Mouse (Mus musculus) neural tube, embryonic 11.5 days (tissue): ENCODE measurements around the gene Tmem184c. TPM values are rescaled to one million over a fixed set of nuclear protein-coding genes. Genes with fewer than 3 reads are reported as not detected.

ENCODE experiments used
- ATAC-seq: fragments of 200-750 bp; cut with Nextera tagmentation; 2 replicates; pipeline ENCODE4 v1.8.0; 2017; ENCODE audit warnings: moderate number of reproducible peaks, mild to moderate bottlenecking, moderate TSS enrichment, moderate library complexity; ENCODE audit not compliant: insufficient read depth, low FRiP score, low TSS enrichment
- DNase-seq: peaks from one replicate; pipeline ENCODE4 v3.0.0-alpha.2; 2015; ENCODE audit warnings: low spot score
- H3K27ac ChIP-seq: fragments of 300-500 bp; sonication (generic); 2 replicates; pipeline ENCODE4 v1.5.1; 2014; ENCODE audit warnings: low read depth, mild to moderate bottlenecking, low read length
- H3K27me3 ChIP-seq: fragments of 300-500 bp; sonication (generic); 2 replicates; pipeline ENCODE4 v1.6.1; 2014; ENCODE audit warnings: mild to moderate bottlenecking, low read length, mixed read lengths; ENCODE audit not compliant: control insufficient read depth, insufficient read depth
- H3K36me3 ChIP-seq: fragments of 300-500 bp; sonication (generic); 2 replicates; pipeline ENCODE4 v1.6.1; 2014; ENCODE audit warnings: mild to moderate bottlenecking, low read length, moderate library complexity, mixed read lengths; ENCODE audit not compliant: control insufficient read depth, insufficient read depth
- H3K4me1 ChIP-seq: fragments of 300-500 bp; sonication (generic); 2 replicates; pipeline ENCODE4 v1.6.1; 2014; ENCODE audit warnings: low read length, mixed read lengths; ENCODE audit not compliant: control insufficient read depth, insufficient read depth
- H3K4me2 ChIP-seq: fragments of 300-500 bp; sonication (generic); 2 replicates; pipeline ENCODE4 v1.6.1; 2014; ENCODE audit warnings: low read depth, mild to moderate bottlenecking, moderate library complexity
- H3K4me3 ChIP-seq: fragments of 300-500 bp; sonication (generic); 2 replicates; pipeline ENCODE4 v1.5.1; 2014; ENCODE audit warnings: low read depth, low read length
- H3K9ac ChIP-seq: fragments of 300-500 bp; sonication (generic); 2 replicates; pipeline ENCODE4 v1.6.1; 2014; ENCODE audit warnings: mild to moderate bottlenecking, low read length
- H3K9me3 ChIP-seq: fragments of 300-500 bp; sonication (generic); 2 replicates; pipeline ENCODE4 v1.6.1; 2016; ENCODE audit warnings: low read length; ENCODE audit not compliant: control insufficient read depth
- WGBS: fragments of 180-500 bp; shearing (Covaris S2); extraction: QIAGEN DNeasy Blood & Tissue Kit; methylation state at CpG from one replicate; pipeline ENCODE4 v1.1.7; 2014; 5-methylcytosine and 5-hydroxymethylcytosine counted together
- polyA plus RNA-seq: library from polyadenylated mRNA; unstranded; fragments of >200 nt; fragmentation: Nextera tagmentation; extraction: Ambion mirVana; gene quantifications from 2 replicates; pipeline ENCODE4 v1.2.1, GENCODE M21; 2014

The Tmem184c gene
- 66.4 and 67.4 TPM in 2 replicates for polyA plus RNA-seq

GRCm38 (mm10) chr8:77610374-77610969, at the start of gene Tmem184c:
Gene Tmem184c (minus strand): TSS chr8:77610698.
- no peaks in the 10 kb centered on the region for H3K9me3 ChIP-seq
- H3K27ac ChIP-seq, result peak within 1 kb of the TSS; percentile 49
- peaks cover 4% of the 10 kb centered on the region; the same call in 1 of the 2 replicates for H3K4me1 ChIP-seq
- H3K36me3 ChIP-seq, result no peaks in the 10 kb centered on the region
- DNase-seq (peak; percentile 97), ATAC-seq (peak; percentile 97)
- H3K4me2 ChIP-seq, result peak within 1 kb of the TSS; percentile 47
- WGBS, result under 1% methylated on average over 36 of the region's 36 CpGs
- H3K9ac ChIP-seq, result peak within 1 kb of the TSS; percentile 68
- peak within 1 kb of the TSS; percentile 61 for H3K4me3 ChIP-seq
- H3K27me3 ChIP-seq, result no peaks in the 10 kb centered on the region

- WGBS, result 85% methylated on average over 4 of the region's 4 CpGs
- no peak for DNase-seq
Observed at GRCm38 (mm10) chr8:77659534-77660080, 49.1 kb upstream of the Tmem184c start.

GRCm38 (mm10) chr8:77658356-77658755, 47.9 kb upstream of the Tmem184c start:
- Histone ChIP-seq H3K9ac (no peak overlapping the region), H3K27me3 (no peaks in the 10 kb centered on the region), H3K36me3 (no peaks in the 10 kb centered on the region), H3K9me3 (no peaks in the 10 kb centered on the region), H3K4me1 (no peaks in the 10 kb centered on the region), H3K4me2 (no peak overlapping the region), H3K4me3 (no peak overlapping the region), H3K27ac (no peak overlapping the region)
- DNase-seq (no peak), ATAC-seq (no peak)
- WGBS, result 64% methylated on average over 3 of the region's 3 CpGs

More at GRCm38 (mm10) chr8:77659534-77660080, 49.1 kb upstream of the Tmem184c start:
- no peaks in the 10 kb centered on the region for H3K36me3 ChIP-seq
- no peak overlapping the region for H3K9ac ChIP-seq
- H3K4me2 ChIP-seq, result no peak overlapping the region
- H3K27me3 ChIP-seq, result no peaks in the 10 kb centered on the region
- H3K9me3 ChIP-seq, result no peaks in the 10 kb centered on the region
- H3K4me3 ChIP-seq, result no peak overlapping the region
- ATAC-seq, result no peak
- no peak overlapping the region for H3K27ac ChIP-seq
- H3K4me1 ChIP-seq, result no peaks in the 10 kb centered on the region

- no peaks in the 10 kb centered on the region for H3K36me3 ChIP-seq
- H3K9me3 ChIP-seq, result no peaks in the 10 kb centered on the region
- no peak overlapping the region for H3K9ac ChIP-seq
- no peak overlapping the region for H3K4me3 ChIP-seq
- 60% methylated on average over 1 of the region's 1 CpGs for WGBS
- no peak overlapping the region for H3K27ac ChIP-seq
- DNase-seq (no peak), ATAC-seq (no peak)
- H3K4me2 ChIP-seq, result no peak overlapping the region
- H3K4me1 ChIP-seq, result no peaks in the 10 kb centered on the region
- H3K27me3 ChIP-seq, result no peaks in the 10 kb centered on the region
Observed at GRCm38 (mm10) chr8:77650646-77651190, 40.2 kb upstream of the Tmem184c start.

- Histone ChIP-seq H3K4me2 (no peak overlapping the region), H3K9me3 (no peaks in the 10 kb centered on the region), H3K27ac (no peak overlapping the region), H3K4me3 (no peak overlapping the region), H3K4me1 (no peaks in the 10 kb centered on the region), H3K27me3 (no peaks in the 10 kb centered on the region), H3K36me3 (no peaks in the 10 kb centered on the region), H3K9ac (no peak overlapping the region)
- ATAC-seq, result no peak
- DNase-seq, result no peak
- WGBS, result 63% methylated on average over 5 of the region's 5 CpGs
Observed at GRCm38 (mm10) chr8:77640093-77640839, 29.8 kb upstream of the Tmem184c start.

- no peak for ATAC-seq
- 92% methylated on average over 3 of the region's 3 CpGs for WGBS
- DNase-seq, result no peak
Observed at GRCm38 (mm10) chr8:77637593-77637992, 27.1 kb upstream of the Tmem184c start.

GRCm38 (mm10) chr8:77634035-77634434, 23.5 kb upstream of the Tmem184c start:
- H3K9me3 ChIP-seq, result no peaks in the 10 kb centered on the region
- H3K27me3 ChIP-seq, result no peaks in the 10 kb centered on the region
- no peaks in the 10 kb centered on the region for H3K4me1 ChIP-seq
- H3K4me3 ChIP-seq, result no peak overlapping the region
- no peak overlapping the region for H3K27ac ChIP-seq
- WGBS, result 76% methylated on average over 5 of the region's 5 CpGs
- H3K36me3 ChIP-seq, result no peaks in the 10 kb centered on the region
- H3K4me2 ChIP-seq, result no peak overlapping the region
- no peak for DNase-seq
- no peak for ATAC-seq
- no peak overlapping the region for H3K9ac ChIP-seq

More at GRCm38 (mm10) chr8:77637593-77637992, 27.1 kb upstream of the Tmem184c start:
- no peaks in the 10 kb centered on the region for H3K27me3 ChIP-seq
- no peak overlapping the region for H3K4me2 ChIP-seq
- no peaks in the 10 kb centered on the region for H3K9me3 ChIP-seq
- H3K4me3 ChIP-seq, result no peak overlapping the region
- H3K4me1 ChIP-seq, result no peaks in the 10 kb centered on the region
- no peak overlapping the region for H3K9ac ChIP-seq
- H3K36me3 ChIP-seq, result no peaks in the 10 kb centered on the region
- no peak overlapping the region for H3K27ac ChIP-seq

GRCm38 (mm10) chr8:77633211-77633610, 22.7 kb upstream of the Tmem184c start:
- Histone ChIP-seq H3K9ac (no peak overlapping the region), H3K27ac (no peak overlapping the region), H3K9me3 (no peaks in the 10 kb centered on the region), H3K36me3 (no peaks in the 10 kb centered on the region), H3K4me1 (no peaks in the 10 kb centered on the region), H3K27me3 (no peaks in the 10 kb centered on the region), H3K4me3 (no peak overlapping the region), H3K4me2 (no peak overlapping the region)
- ATAC-seq, result no peak
- WGBS, result 86% methylated on average over 2 of the region's 2 CpGs
- no peak for DNase-seq
